10 mouse cellular contexts compared by ENCODE assay signal in genomic region chr17:36824005-36824404, GRCm38 (mm10). TPM values are rescaled to one million over a fixed set of nuclear protein-coding genes. Genes with fewer than 3 reads are reported as not detected.
DNase-seq lines count a peak whose midpoint lies in the region; ATAC-seq and TF ChIP-seq lines count a peak whose summit lies in the region.
"Had no signal": no experiment of that assay in that cellular context is flagged by ENCODE, and none has a peak within 500 bp of the region (broad histone marks: within the 10 kb centered on the region; RNA-seq: fewer than 3 reads in every experiment).

No protein-coding gene starts in this region.

- no peaks in the 10 kb centered on the region for H3K36me3 ChIP-seq in lung, postnatal 0 days (ENCODE audit: insufficient read depth, low read length)
- H3K36me3 ChIP-seq: heart, embryonic 13.5 days; neural tube, embryonic 13.5 days had no signal

- H3K27ac ChIP-seq in bone marrow, adult 2 months (ENCODE audit: control insufficient read depth, insufficient read depth, low read depth, low read length, poor library complexity): no peak overlapping the region
- H3K27ac ChIP-seq in lung, postnatal 0 days (ENCODE audit: low read length): no peak overlapping the region
- H3K27ac ChIP-seq: heart, embryonic 13.5 days; neural tube, embryonic 13.5 days had no signal

- no peak overlapping the region for H3K4me3 ChIP-seq in bone marrow, adult 2 months (replicated peaks; ENCODE audit: control insufficient read depth, low read depth, low read length)
- no peak overlapping the region for H3K4me3 ChIP-seq in lung, postnatal 0 days (ENCODE audit: low read depth, low read length)
- H3K4me3 ChIP-seq: heart, embryonic 13.5 days; neural tube, embryonic 13.5 days had no signal

- H3K4me2 ChIP-seq in lung, postnatal 0 days (replicated peaks; ENCODE audit: low read depth, low read length): no peak overlapping the region
- H3K4me2 ChIP-seq: heart, embryonic 13.5 days; neural tube, embryonic 13.5 days had no signal

- H3K27me3 ChIP-seq in lung, postnatal 0 days (replicated peaks; ENCODE audit: insufficient read depth, low read length): no peaks in the 10 kb centered on the region
- H3K27me3 ChIP-seq: neural tube, embryonic 13.5 days had no signal

- TF ChIP-seq CTCF in bone marrow, adult 2 months (IDR thresholded peaks at IDR 0.05; ENCODE audit: control insufficient read depth, insufficient read depth, low read length): peak; percentile 75
- peak; percentile 80 for TF ChIP-seq CTCF in lung, postnatal 0 days (IDR thresholded peaks at IDR 0.05)

- H3K4me1 ChIP-seq in bone marrow, adult 2 months (ENCODE audit: control insufficient read depth, insufficient read depth, low read length): no peaks in the 10 kb centered on the region; the same call in 1 of the 2 replicates
- no peaks in the 10 kb centered on the region for H3K4me1 ChIP-seq in lung, postnatal 0 days (ENCODE audit: insufficient read depth, low read depth, low read length)
- H3K4me1 ChIP-seq: heart, embryonic 13.5 days; neural tube, embryonic 13.5 days had no signal

- ATAC-seq in lung, postnatal 0 days: no peak; the same call in 1 of the 2 replicates

- no peak overlapping the region for H3K9ac ChIP-seq in lung, postnatal 0 days (replicated peaks; ENCODE audit: low read depth)
- H3K9ac ChIP-seq: heart, embryonic 13.5 days; neural tube, embryonic 13.5 days had no signal

- no peaks in the 10 kb centered on the region for H3K9me3 ChIP-seq in lung, postnatal 0 days (ENCODE audit: low read length)
- H3K9me3 ChIP-seq: heart, embryonic 13.5 days; neural tube, embryonic 13.5 days had no signal

- TF ChIP-seq POLR2A in bone marrow, adult 2 months (IDR thresholded peaks at IDR 0.05; ENCODE audit: borderline replicate concordance, control insufficient read depth, low read depth, low read length): no peak

- peak; percentile 45 to 56 for DNase-seq in adrenal gland, adult 18-20 months (ENCODE audit: low spot score in 2 of 2)
- DNase-seq in adrenal gland, adult 8-10 months: no peak
- DNase-seq in 3T3-L1 (ENCODE audit: low read depth, low spot score): peak; percentile 67
- DNase-seq in frontal cortex, postnatal 36 days (ENCODE audit: low spot score in 2 of 2): peak; percentile 22 to 52
- peak; percentile 69 for DNase-seq in kidney, postnatal 14 days
- peak; percentile 63 for DNase-seq in lung, postnatal 0 days (ENCODE audit: low spot score)
- DNase-seq in spleen, adult 18-20 months: peak; percentile 21 to 66

- no peak for TF ChIP-seq EP300 in lung, postnatal 0 days (IDR thresholded peaks at IDR 0.05)

RNA-seq across cellular contexts. Expression of gene H2-M10.6, which starts 12.0 kb away (rescaled TPM):
- not detected for total RNA-seq in adrenal gland, adult 18-20 months (2021)
- not detected for total RNA-seq in adrenal gland, adult 8-10 months (2022)
- not detected in 2 replicates for polyA plus RNA-seq in bone marrow, adult 2 months (2011; ENCODE audit: insufficient read depth, insufficient read length, low replicate concordance, missing spikeins)
- polyA plus RNA-seq in lung, postnatal 0 days (2015; fragmentation: Nextera tagmentation; extraction: Ambion mirVana): not detected in 2 replicates
- polyA plus RNA-seq: heart, embryonic 13.5 days; neural tube, embryonic 13.5 days had no signal

RNA-seq across cellular contexts. Expression of gene Trim26, which starts 12.9 kb away (rescaled TPM):
- 10 to 100 TPM; 45.1 to 49.8 TPM for total RNA-seq in adrenal gland, adult 18-20 months (2021)
- total RNA-seq in adrenal gland, adult 8-10 months (2022): 10 to 100 TPM; 60.6 to 88.8 (median 74.4) TPM
- 20.9 and 39.6 TPM in 2 replicates for polyA plus RNA-seq in bone marrow, adult 2 months (2011; ENCODE audit: insufficient read depth, insufficient read length, low replicate concordance, missing spikeins)
- 29.7 and 35.3 TPM in 2 replicates for polyA plus RNA-seq in lung, postnatal 0 days (2015; fragmentation: Nextera tagmentation; extraction: Ambion mirVana)

RNA-seq across cellular contexts. Expression of gene Trim15, which starts 43.0 kb away (rescaled TPM):
- total RNA-seq in adrenal gland, adult 18-20 months (2021): not detected
- under 1 TPM in 1 of 4 experiments, not detected in 3; 0.24 TPM for total RNA-seq in adrenal gland, adult 8-10 months (2022)
- 1.6 TPM in 1 of 2 replicates, not detected in the other for polyA plus RNA-seq in bone marrow, adult 2 months (2011; ENCODE audit: insufficient read depth, insufficient read length, low replicate concordance, missing spikeins)
- 0.10 and 0.14 TPM in 2 replicates for polyA plus RNA-seq in lung, postnatal 0 days (2015; fragmentation: Nextera tagmentation; extraction: Ambion mirVana)

RNA-seq across cellular contexts. Expression of gene Trim10, which starts 45.4 kb away (rescaled TPM):
- total RNA-seq in adrenal gland, adult 18-20 months (2021): under 1 TPM in 1 of 2 experiments, not detected in 1; 0.22 TPM
- total RNA-seq in adrenal gland, adult 8-10 months (2022): under 1 TPM in 1 of 4 experiments, not detected in 3; 0.17 TPM
- 108 and 159 TPM in 2 replicates for polyA plus RNA-seq in bone marrow, adult 2 months (2011; ENCODE audit: insufficient read depth, insufficient read length, low replicate concordance, missing spikeins)
- 3.5 and 3.6 TPM in 2 replicates for polyA plus RNA-seq in lung, postnatal 0 days (2015; fragmentation: Nextera tagmentation; extraction: Ambion mirVana)

RNA-seq across cellular contexts. Expression of gene H2-M10.5, which starts 51.3 kb away (rescaled TPM):
- total RNA-seq in adrenal gland, adult 18-20 months (2021): not detected
- not detected for total RNA-seq in adrenal gland, adult 8-10 months (2022)
- polyA plus RNA-seq in bone marrow, adult 2 months (2011; ENCODE audit: insufficient read depth, insufficient read length, low replicate concordance, missing spikeins): not detected in 2 replicates
- not detected in 2 replicates for polyA plus RNA-seq in lung, postnatal 0 days (2015; fragmentation: Nextera tagmentation; extraction: Ambion mirVana)
- polyA plus RNA-seq: heart, embryonic 13.5 days; neural tube, embryonic 13.5 days had no signal
